Mouse (Mus musculus): ENCODE measurements at regions not wholly inside any gene's neighbourhood (a gene's known extent, or its start where the extent isn't known, plus 50 kb on each side); places are given as distances from the start of the nearest gene placed in this dataset.
"Not testable (repeated sequence)": the region's sequence is repeated elsewhere in the genome, so short reads cannot be mapped to it uniquely, and the experiment has no call there.

GRCm38 (mm10) chr1:14688041-14688440, 1405.1 kb downstream of the 4930444P10Rik start:
- not testable (repeated sequence) for DNase-seq

- no peak for DNase-seq
Measured at GRCm38 (mm10) chr1:14686172-14686571, 1407.0 kb downstream of the 4930444P10Rik start.

GRCm38 (mm10) chr1:14680443-14680842, 1412.7 kb downstream of the 4930444P10Rik start:
- DNase-seq, result no peak

GRCm38 (mm10) chr1:14672393-14672999, 1420.6 kb downstream of the 4930444P10Rik start:
- DNase-seq, result no peak

GRCm38 (mm10) chr1:14662706-14663312, 1430.3 kb downstream of the 4930444P10Rik start:
- no peak for DNase-seq

GRCm38 (mm10) chr1:14661854-14662253, 1431.3 kb downstream of the 4930444P10Rik start:
- peak in 1 of 2 experiments; percentile 1 for DNase-seq

GRCm38 (mm10) chr1:14650346-14650745, 1442.8 kb downstream of the 4930444P10Rik start:
- no peak for DNase-seq

- peak in 1 of 2 experiments; percentile 36 for DNase-seq
Measured at GRCm38 (mm10) chr1:14635642-14636263, 1457.4 kb downstream of the 4930444P10Rik start.

- DNase-seq, result no peak
Measured at GRCm38 (mm10) chr1:14631994-14632393, 1461.1 kb downstream of the 4930444P10Rik start.

GRCm38 (mm10) chr1:14627204-14627603, 1465.9 kb downstream of the 4930444P10Rik start:
- DNase-seq, result no peak

- DNase-seq, result no peak
Measured at GRCm38 (mm10) chr1:14626685-14627084, 1466.4 kb downstream of the 4930444P10Rik start.

- no peak for DNase-seq
Measured at GRCm38 (mm10) chr1:14620922-14621430, 1472.1 kb downstream of the 4930444P10Rik start.

GRCm38 (mm10) chr1:14613232-14613894, 1479.8 kb downstream of the 4930444P10Rik start:
- DNase-seq, result no peak

- no peak for DNase-seq
Measured at GRCm38 (mm10) chr1:14609054-14609453, 1484.1 kb downstream of the 4930444P10Rik start.

- DNase-seq, result no peak
Measured at GRCm38 (mm10) chr1:14595961-14596360, 1497.2 kb downstream of the 4930444P10Rik start.

- DNase-seq, result no peak
Measured at GRCm38 (mm10) chr1:14589905-14590304, 1503.2 kb downstream of the 4930444P10Rik start.

- DNase-seq, result no peak
Measured at GRCm38 (mm10) chr1:14579376-14579775, 1513.7 kb downstream of the 4930444P10Rik start.

- no peak for DNase-seq
Measured at GRCm38 (mm10) chr1:14576263-14576662, 1516.9 kb downstream of the 4930444P10Rik start.

- peak in 1 of 2 experiments; percentile 9 for DNase-seq
Measured at GRCm38 (mm10) chr1:14570562-14570981, 1522.6 kb downstream of the 4930444P10Rik start.

GRCm38 (mm10) chr1:14570113-14570512, 1523.0 kb downstream of the 4930444P10Rik start:
- no peak for DNase-seq

- no peak for DNase-seq
Measured at GRCm38 (mm10) chr1:14567006-14567405, 1526.1 kb downstream of the 4930444P10Rik start.

- no peak for DNase-seq
Measured at GRCm38 (mm10) chr1:14566386-14566785, 1526.7 kb downstream of the 4930444P10Rik start.
